Mouse (Mus musculus) kidney, embryonic 14.5 days (tissue): ENCODE results near the gene Lrsam1. TPM values are rescaled to one million over a fixed set of nuclear protein-coding genes. Genes with fewer than 3 reads are reported as not detected.

ENCODE experiments used
- ATAC-seq: fragments of 200-750 bp; cut with Nextera tagmentation; 2 replicates; pipeline ENCODE4 v1.8.0; 2017; ENCODE audit warnings: moderate number of reproducible peaks, mild to moderate bottlenecking, moderate TSS enrichment, moderate library complexity; ENCODE audit not compliant: low FRiP score, low TSS enrichment
- H3K27ac ChIP-seq: fragments of 300-500 bp; sonication (generic); 2 replicates; pipeline ENCODE4 v1.5.1; 2014; ENCODE audit warnings: low read depth, mild to moderate bottlenecking, low read length, moderate library complexity, mixed read lengths
- H3K27me3 ChIP-seq: fragments of 300-500 bp; sonication (generic); 2 replicates; pipeline ENCODE4 v1.6.1; 2014; ENCODE audit warnings: mild to moderate bottlenecking, low read length; ENCODE audit not compliant: control insufficient read depth, insufficient read depth
- H3K36me3 ChIP-seq: fragments of 300-500 bp; sonication (generic); 2 replicates; pipeline ENCODE4 v1.6.1; 2014; ENCODE audit warnings: low read length, mixed read lengths; ENCODE audit not compliant: control insufficient read depth, insufficient read depth
- H3K4me1 ChIP-seq: fragments of 300-500 bp; sonication (generic); 2 replicates; pipeline ENCODE4 v1.6.1; 2014; ENCODE audit warnings: low read length, mixed read lengths; ENCODE audit not compliant: control insufficient read depth, insufficient read depth
- H3K4me2 ChIP-seq: fragments of 300-500 bp; sonication (generic); replicated peaks from 2 replicates; pipeline ENCODE4 v1.6.1; 2014; ENCODE audit warnings: low read depth, mild to moderate bottlenecking, low read length
- H3K4me3 ChIP-seq: fragments of 300-500 bp; sonication (generic); 2 replicates; pipeline ENCODE4 v1.5.1; 2014; ENCODE audit warnings: mild to moderate bottlenecking, low read length
- H3K9ac ChIP-seq: fragments of 300-500 bp; sonication (generic); 2 replicates; pipeline ENCODE4 v1.6.1; 2014; ENCODE audit warnings: low read depth, mild to moderate bottlenecking, low read length, moderate library complexity
- H3K9me3 ChIP-seq: fragments of 300-500 bp; sonication (generic); 2 replicates; pipeline ENCODE4 v1.6.1; 2016; ENCODE audit warnings: low read length; ENCODE audit not compliant: control insufficient read depth
- WGBS: fragments of 180-500 bp; shearing (Covaris S2); extraction: QIAGEN DNeasy Blood & Tissue Kit; methylation state at CpG from one replicate; pipeline ENCODE4 v1.1.7; 2014; 5-methylcytosine and 5-hydroxymethylcytosine counted together
- polyA plus RNA-seq: library from polyadenylated mRNA; unstranded; fragments of >200 nt; fragmentation: Nextera tagmentation; extraction: Ambion mirVana; gene quantifications from 2 replicates; pipeline ENCODE4 v1.2.1, GENCODE M21; 2014

Lrsam1 gene
- polyA plus RNA-seq, 1 experiment from 2014 or later, result 8.8 TPM

- Histone ChIP-seq H3K9me3 (no peaks in the 10 kb centered on the region), H3K9ac (no peak overlapping the region), H3K27me3 (no peaks in the 10 kb centered on the region), H3K27ac (peak overlapping the region; percentile 78), H3K4me1 (peaks cover 13% of the 10 kb centered on the region), H3K4me3 (no peak overlapping the region), H3K36me3 (no peaks in the 10 kb centered on the region), H3K4me2 (no peak overlapping the region)
- no peak for ATAC-seq
- 60% methylated on average over 10 of the region's 10 CpGs for whole genome bisulfite sequencing
These were observed 64.8 kb downstream of the Lrsam1 start for GRCm38 (mm10) chr2:32896507-32897147.

- Histone ChIP-seq H3K36me3 (no peaks in the 10 kb centered on the region), H3K9ac (peak overlapping the region; percentile 24; the same call in 1 of the 2 replicates), H3K9me3 (no peaks in the 10 kb centered on the region), H3K4me1 (peaks cover 19% of the 10 kb centered on the region), H3K4me2 (no peak overlapping the region), H3K27me3 (no peaks in the 10 kb centered on the region), H3K4me3 (no peak overlapping the region), H3K27ac (peak overlapping the region; percentile 78)
- ATAC-seq, result peak; percentile 60; the same call in 1 of the 2 replicates
- 53% methylated on average over 8 of the region's 8 CpGs for WGBS
These were observed 65.8 kb downstream of the Lrsam1 start for GRCm38 (mm10) chr2:32895606-32896106.

- Histone ChIP-seq H3K9ac (no peak overlapping the region; the same call in 1 of the 2 replicates), H3K9me3 (no peaks in the 10 kb centered on the region), H3K4me3 (no peak overlapping the region), H3K4me1 (peaks cover 23% of the 10 kb centered on the region), H3K27ac (no peak overlapping the region), H3K4me2 (no peak overlapping the region), H3K36me3 (no peaks in the 10 kb centered on the region), H3K27me3 (no peaks in the 10 kb centered on the region)
- no peak for ATAC-seq
- 63% methylated on average over 2 of the region's 2 CpGs for WGBS
These were observed 67.3 kb downstream of the Lrsam1 start for GRCm38 (mm10) chr2:32894097-32894496.

GRCm38 (mm10) chr2:32892490-32892889 is 68.9 kb downstream of the Lrsam1 start:
- no peak overlapping the region for H3K9ac ChIP-seq
- 90% methylated on average over 14 of the region's 14 CpGs for WGBS
- peaks cover 38% of the 10 kb centered on the region for H3K4me1 ChIP-seq
- H3K9me3 ChIP-seq, result no peaks in the 10 kb centered on the region
- H3K27me3 ChIP-seq, result no peaks in the 10 kb centered on the region
- no peak for ATAC-seq
- no peaks in the 10 kb centered on the region for H3K36me3 ChIP-seq
- no peak overlapping the region for H3K4me3 ChIP-seq
- H3K4me2 ChIP-seq, result no peak overlapping the region
- H3K27ac ChIP-seq, result no peak overlapping the region

GRCm38 (mm10) chr2:32891278-32891677 is 70.1 kb downstream of the Lrsam1 start:
- H3K4me3 ChIP-seq, result no peak overlapping the region
- H3K36me3 ChIP-seq, result no peaks in the 10 kb centered on the region
- no peak overlapping the region for H3K27ac ChIP-seq
- 50% methylated on average over 9 of the region's 9 CpGs for WGBS
- no peak overlapping the region for H3K4me2 ChIP-seq
- no peaks in the 10 kb centered on the region for H3K27me3 ChIP-seq
- no peak overlapping the region for H3K9ac ChIP-seq
- peaks cover 32% of the 10 kb centered on the region for H3K4me1 ChIP-seq
- no peak for ATAC-seq
- H3K9me3 ChIP-seq, result no peaks in the 10 kb centered on the region

GRCm38 (mm10) chr2:32890280-32890679 is 71.1 kb downstream of the Lrsam1 start:
- Histone ChIP-seq H3K9ac (no peak overlapping the region), H3K4me1 (peaks cover 29% of the 10 kb centered on the region), H3K4me2 (no peak overlapping the region), H3K9me3 (no peaks in the 10 kb centered on the region), H3K36me3 (no peaks in the 10 kb centered on the region), H3K27me3 (no peaks in the 10 kb centered on the region), H3K27ac (no peak overlapping the region), H3K4me3 (no peak overlapping the region)
- 85% methylated on average over 3 of the region's 3 CpGs for WGBS
- ATAC-seq, result no peak

- 0 out of 2 replicates have a peak, but pooled peaks have one; percentile 11 for ATAC-seq
- no peak overlapping the region for H3K4me2 ChIP-seq
- 0 out of 2 replicates have a peak overlapping the region, but pooled peaks have one; percentile 44 for H3K9ac ChIP-seq
- H3K4me1 ChIP-seq, result peaks cover 43% of the 10 kb centered on the region
- no peak overlapping the region for H3K4me3 ChIP-seq
- WGBS, result 21% methylated on average over 3 of the region's 3 CpGs
- H3K27me3 ChIP-seq, result no peaks in the 10 kb centered on the region
- H3K36me3 ChIP-seq, result no peaks in the 10 kb centered on the region
- no peaks in the 10 kb centered on the region for H3K9me3 ChIP-seq
- peak overlapping the region; percentile 71 for H3K27ac ChIP-seq
These were observed 72.9 kb downstream of the Lrsam1 start for GRCm38 (mm10) chr2:32888551-32888950.

GRCm38 (mm10) chr2:32888029-32888428 is 73.4 kb downstream of the Lrsam1 start:
- no peaks in the 10 kb centered on the region for H3K36me3 ChIP-seq
- no peak overlapping the region for H3K4me3 ChIP-seq
- peak overlapping the region; percentile 44; the same call in 1 of the 2 replicates for H3K9ac ChIP-seq
- 0 out of 2 replicates have a peak, but pooled peaks have one; percentile 25 for ATAC-seq
- no peaks in the 10 kb centered on the region for H3K27me3 ChIP-seq
- H3K4me2 ChIP-seq, result no peak overlapping the region
- H3K27ac ChIP-seq, result peak overlapping the region; percentile 71
- peaks cover 47% of the 10 kb centered on the region for H3K4me1 ChIP-seq
- WGBS, result 11% methylated on average over 9 of the region's 9 CpGs
- no peaks in the 10 kb centered on the region for H3K9me3 ChIP-seq

- H3K4me1 ChIP-seq, result peaks cover 71% of the 10 kb centered on the region
- peak overlapping the region; percentile 15; the same call in 1 of the 2 replicates for H3K4me2 ChIP-seq
- 11% methylated on average over 7 of the region's 7 CpGs for WGBS
- ATAC-seq, result no peak; the same call in 1 of the 2 replicates
- H3K36me3 ChIP-seq, result no peaks in the 10 kb centered on the region
- H3K27ac ChIP-seq, result peak overlapping the region; percentile 69; the same call in 1 of the 2 replicates
- H3K27me3 ChIP-seq, result no peaks in the 10 kb centered on the region
- no peak overlapping the region for H3K9ac ChIP-seq
- H3K9me3 ChIP-seq, result no peaks in the 10 kb centered on the region
- H3K4me3 ChIP-seq, result no peak overlapping the region
These were observed 76.7 kb downstream of the Lrsam1 start for GRCm38 (mm10) chr2:32884745-32885144.
